Mouse (Mus musculus) neural tube, embryonic 14.5 days (tissue): ENCODE data around the gene Ska3. TPM values are rescaled to one million over a fixed set of nuclear protein-coding genes. Genes with fewer than 3 reads are reported as not detected.

Experiments
- ATAC-seq: fragments of 200-750 bp; cut with Nextera tagmentation; 2 replicates; pipeline ENCODE4 v1.8.0; 2017; ENCODE audit warnings: low read depth, mild to moderate bottlenecking, moderate TSS enrichment, moderate library complexity
- H3K27ac ChIP-seq: fragments of 300-500 bp; sonication (generic); 2 replicates; pipeline ENCODE4 v1.5.1; 2014; ENCODE audit warnings: low read depth, mild to moderate bottlenecking, control low read depth, low read length, moderate library complexity, mixed read lengths
- H3K27me3 ChIP-seq: fragments of 300-500 bp; sonication (generic); 2 replicates; pipeline ENCODE4 v1.6.1; 2014; ENCODE audit warnings: low read length; ENCODE audit not compliant: control insufficient read depth, insufficient read depth
- H3K36me3 ChIP-seq: fragments of 300-500 bp; sonication (generic); 2 replicates; pipeline ENCODE4 v1.6.1; 2014; ENCODE audit warnings: low read length, mixed read lengths; ENCODE audit not compliant: control insufficient read depth, insufficient read depth
- H3K4me1 ChIP-seq: fragments of 300-500 bp; sonication (generic); 2 replicates; pipeline ENCODE4 v1.6.1; 2014; ENCODE audit warnings: low read length; ENCODE audit not compliant: control insufficient read depth, insufficient read depth
- H3K4me2 ChIP-seq: fragments of 300-500 bp; sonication (generic); 2 replicates; pipeline ENCODE4 v1.6.1; 2014; ENCODE audit warnings: mild to moderate bottlenecking, low read depth, low read length, control low read depth
- H3K4me3 ChIP-seq: fragments of 300-500 bp; sonication (generic); 2 replicates; pipeline ENCODE4 v1.5.1; 2014; ENCODE audit warnings: low read depth, low read length, control low read depth, mixed read lengths
- H3K9ac ChIP-seq: fragments of 300-500 bp; sonication (generic); replicated peaks from 2 replicates; pipeline ENCODE4 v1.6.1; 2014; ENCODE audit warnings: low read depth, mild to moderate bottlenecking, control low read depth, low read length, mixed read lengths
- H3K9me3 ChIP-seq: fragments of 300-500 bp; sonication (generic); 2 replicates; pipeline ENCODE4 v1.6.1; 2016; ENCODE audit warnings: low read length; ENCODE audit not compliant: control insufficient read depth
- WGBS: fragments of 180-500 bp; shearing (Covaris S2); extraction: QIAGEN DNeasy Blood & Tissue Kit; methylation state at CpG from one replicate; pipeline ENCODE4 v1.1.7; 2014; 5-methylcytosine and 5-hydroxymethylcytosine counted together
- polyA plus RNA-seq: library from polyadenylated mRNA; unstranded; fragments of >200 nt; fragmentation: Nextera tagmentation; extraction: Ambion mirVana; gene quantifications from 2 replicates; pipeline ENCODE4 v1.2.1, GENCODE M21; 2014

Ska3 gene
- polyA plus RNA-seq, 1 experiment from 2014 or later, result 3.6 TPM

- WGBS, result 70% methylated on average over 5 of the region's 5 CpGs
- no peak overlapping the region for H3K4me3 ChIP-seq
- ATAC-seq, result no peak
Measured at GRCm38 (mm10) chr14:57808558-57808957, 17.4 kb downstream of the Ska3 start.

DNA sequence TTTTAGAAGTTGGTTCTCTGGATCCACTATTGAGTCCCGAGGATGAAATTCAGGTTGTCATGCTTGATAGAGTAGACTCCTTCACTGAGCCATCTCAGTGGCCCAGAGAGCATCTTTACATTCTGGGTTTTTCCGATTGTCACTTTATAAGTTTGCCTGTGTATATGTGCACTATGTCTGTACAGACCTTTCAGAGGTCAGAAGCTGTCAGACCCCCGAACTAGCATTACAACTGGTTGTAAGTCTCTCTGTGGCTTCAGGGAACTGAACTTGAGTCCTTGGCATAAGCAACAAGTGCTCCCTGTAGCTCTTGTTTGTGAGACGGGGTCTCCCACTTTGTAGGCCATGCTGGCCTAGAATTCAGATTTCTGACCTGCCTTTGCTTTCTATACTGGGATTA, 22.3 kb downstream of the Ska3 start:
- 84% methylated on average over 4 of the region's 4 CpGs for WGBS
- Histone ChIP-seq H3K4me2 (no peak overlapping the region), H3K4me1 (peaks cover 17% of the 10 kb centered on the region), H3K9me3 (no peaks in the 10 kb centered on the region), H3K27me3 (no peaks in the 10 kb centered on the region), H3K36me3 (peaks cover 22% of the 10 kb centered on the region), H3K9ac (no peak overlapping the region), H3K4me3 (no peak overlapping the region), H3K27ac (no peak overlapping the region)
- no peak for ATAC-seq

More at GRCm38 (mm10) chr14:57808558-57808957, 17.4 kb downstream of the Ska3 start:
- no peaks in the 10 kb centered on the region for H3K9me3 ChIP-seq
- peaks cover 14% of the 10 kb centered on the region for H3K36me3 ChIP-seq
- H3K4me2 ChIP-seq, result no peak overlapping the region
- no peaks in the 10 kb centered on the region for H3K27me3 ChIP-seq
- H3K27ac ChIP-seq, result no peak overlapping the region
- no peaks in the 10 kb centered on the region for H3K4me1 ChIP-seq
- no peak overlapping the region for H3K9ac ChIP-seq

GRCm38 (mm10) chr14:57797991-57798931, 27.7 kb downstream of the Ska3 start, which contains the start of gene Sap18:
Gene Sap18 (plus strand): TSS chr14:57798180.
- no peaks in the 10 kb centered on the region for H3K9me3 ChIP-seq
- peak; percentile 98 for ATAC-seq
- H3K27ac ChIP-seq, result peak within 1 kb of the TSS; percentile 77
- no peaks in the 10 kb centered on the region for H3K27me3 ChIP-seq
- WGBS, result under 1% methylated on average over 93 of the region's 99 CpGs
- H3K4me3 ChIP-seq, result peak within 1 kb of the TSS; percentile 76
- H3K9ac ChIP-seq, result peak within 1 kb of the TSS; percentile 80
- peaks cover 17% of the 10 kb centered on the region for H3K4me1 ChIP-seq
- H3K36me3 ChIP-seq, result peaks cover 8% of the 10 kb centered on the region
- peak within 1 kb of the TSS; percentile 66 for H3K4me2 ChIP-seq

DNA sequence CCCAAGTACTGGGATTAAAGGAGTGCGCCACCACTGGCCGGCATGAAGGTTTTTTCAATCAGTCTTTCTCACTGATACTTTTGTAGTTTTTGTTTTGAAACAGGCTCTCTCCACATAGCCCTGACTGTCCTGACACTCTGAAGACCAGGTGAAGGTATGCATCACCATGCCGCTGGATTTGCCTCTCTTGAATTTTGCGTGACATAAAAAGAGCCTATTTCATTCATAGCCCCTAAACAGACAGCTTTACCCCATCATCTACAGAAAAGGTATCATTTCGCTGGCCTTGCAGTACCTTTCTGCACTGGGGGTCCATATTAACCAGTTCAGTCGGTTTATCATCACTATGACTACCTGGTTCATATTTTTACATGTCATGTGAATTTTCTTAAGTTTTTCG, 28.4 kb downstream of the Ska3 start:
- no peaks in the 10 kb centered on the region for H3K9me3 ChIP-seq
- H3K4me2 ChIP-seq, result peak overlapping the region; percentile 66
- peaks cover 17% of the 10 kb centered on the region for H3K4me1 ChIP-seq
- ATAC-seq, result peak; percentile 63
- 0 out of 2 replicates have a peak, but pooled peaks cover 1% of the 10 kb centered on the region for H3K36me3 ChIP-seq
- H3K27me3 ChIP-seq, result no peaks in the 10 kb centered on the region
- peak overlapping the region; percentile 77 for H3K27ac ChIP-seq
- WGBS, result 14% methylated on average over 7 of the region's 7 CpGs
- peak overlapping the region; percentile 50 for H3K9ac ChIP-seq
- peak overlapping the region; percentile 76 for H3K4me3 ChIP-seq

DNA sequence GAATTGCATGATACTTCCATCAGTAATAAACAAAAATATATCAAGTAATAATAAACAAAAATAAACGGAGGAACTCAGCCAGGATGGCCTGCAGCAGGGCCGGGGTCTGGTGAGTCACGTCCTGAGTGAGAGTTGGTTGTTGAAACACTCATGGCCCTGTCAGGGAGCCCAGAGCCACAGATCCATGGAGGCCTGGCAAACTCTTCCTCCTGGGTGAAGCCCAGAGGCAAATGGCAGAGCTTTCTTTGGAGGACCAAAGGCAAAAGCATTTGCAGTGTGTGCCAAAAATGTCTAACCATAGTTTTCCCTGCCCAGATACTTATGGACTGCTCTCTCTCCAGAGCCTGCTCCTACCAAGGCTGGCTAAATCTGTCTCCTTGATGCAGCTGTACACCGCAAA, 34.8 kb downstream of the Ska3 start:
- H3K4me1 ChIP-seq, result no peaks in the 10 kb centered on the region
- ATAC-seq, result no peak
- 86% methylated on average over 4 of the region's 4 CpGs for WGBS
- no peaks in the 10 kb centered on the region for H3K27me3 ChIP-seq
- H3K4me3 ChIP-seq, result no peak overlapping the region
- no peaks in the 10 kb centered on the region for H3K9me3 ChIP-seq
- no peak overlapping the region for H3K4me2 ChIP-seq
- H3K27ac ChIP-seq, result no peak overlapping the region
- no peak overlapping the region for H3K9ac ChIP-seq
- no peaks in the 10 kb centered on the region for H3K36me3 ChIP-seq

DNA sequence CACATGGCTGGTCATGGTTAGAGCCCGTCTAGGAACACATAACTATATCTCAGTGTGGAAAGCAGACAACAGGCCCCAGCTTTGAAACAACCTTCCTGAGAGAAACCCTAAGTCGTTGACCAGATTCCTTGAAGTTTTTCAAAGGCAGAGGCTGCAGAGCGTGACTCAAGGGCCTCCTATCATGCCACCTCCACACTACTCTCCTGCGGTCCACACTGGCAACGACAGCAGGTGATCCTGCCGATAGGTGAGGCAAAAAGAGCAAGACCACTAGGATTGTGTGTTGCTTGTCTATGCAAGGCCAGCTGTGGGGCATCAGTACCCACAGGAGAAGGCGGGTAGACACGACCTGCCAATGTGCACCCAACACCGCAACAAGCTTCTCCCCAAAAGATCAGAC, 36.2 kb downstream of the Ska3 start:
- H3K4me1 ChIP-seq, result no peaks in the 10 kb centered on the region
- no peak for ATAC-seq
- no peak overlapping the region for H3K9ac ChIP-seq
- no peak overlapping the region for H3K4me2 ChIP-seq
- no peaks in the 10 kb centered on the region for H3K27me3 ChIP-seq
- no peak overlapping the region for H3K4me3 ChIP-seq
- WGBS, result 87% methylated on average over 9 of the region's 9 CpGs
- H3K9me3 ChIP-seq, result no peaks in the 10 kb centered on the region
- H3K27ac ChIP-seq, result no peak overlapping the region
- no peaks in the 10 kb centered on the region for H3K36me3 ChIP-seq

- H3K36me3 ChIP-seq, result no peaks in the 10 kb centered on the region
- H3K9ac ChIP-seq, result no peak overlapping the region
- H3K4me1 ChIP-seq, result no peaks in the 10 kb centered on the region
- no peak for ATAC-seq
- no peaks in the 10 kb centered on the region for H3K9me3 ChIP-seq
- H3K27me3 ChIP-seq, result no peaks in the 10 kb centered on the region
- H3K27ac ChIP-seq, result no peak overlapping the region
- WGBS, result 70% methylated on average over 2 of the region's 2 CpGs
- H3K4me3 ChIP-seq, result no peak overlapping the region
- no peak overlapping the region for H3K4me2 ChIP-seq
Measured at GRCm38 (mm10) chr14:57789311-57789710, 36.7 kb downstream of the Ska3 start.

DNA sequence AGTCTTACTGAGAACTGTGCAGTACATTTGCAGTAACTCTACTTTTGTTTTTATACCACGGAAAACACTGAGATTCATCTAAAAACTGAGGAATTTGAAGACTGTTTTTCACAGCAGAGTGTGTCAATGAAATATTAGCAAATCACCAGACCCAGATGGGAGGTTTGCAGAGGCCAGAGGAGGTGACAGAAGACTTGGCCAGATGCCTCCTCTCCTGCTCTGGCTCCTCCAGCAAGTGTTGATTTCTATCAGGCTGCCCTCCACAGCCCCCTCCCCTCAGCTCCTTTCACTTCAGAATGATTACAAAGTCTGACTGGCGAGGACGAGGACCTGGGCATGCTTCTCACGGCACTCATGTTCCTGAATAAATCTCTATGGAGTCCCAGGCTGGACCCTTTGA, 38.6 kb downstream of the Ska3 start:
- Histone ChIP-seq H3K9ac (no peak overlapping the region), H3K9me3 (no peaks in the 10 kb centered on the region), H3K27me3 (no peaks in the 10 kb centered on the region), H3K36me3 (no peaks in the 10 kb centered on the region), H3K4me2 (no peak overlapping the region), H3K4me3 (no peak overlapping the region), H3K27ac (no peak overlapping the region), H3K4me1 (no peaks in the 10 kb centered on the region)
- ATAC-seq, result no peak
- 70% methylated on average over 4 of the region's 4 CpGs for WGBS

GRCm38 (mm10) chr14:57772157-57772815, 53.7 kb downstream of the Ska3 start:
- Histone ChIP-seq H3K4me1 (no peaks in the 10 kb centered on the region), H3K9ac (no peak overlapping the region), H3K4me2 (no peak overlapping the region), H3K4me3 (no peak overlapping the region), H3K36me3 (no peaks in the 10 kb centered on the region), H3K27ac (no peak overlapping the region), H3K27me3 (no peaks in the 10 kb centered on the region), H3K9me3 (no peaks in the 10 kb centered on the region)
- WGBS, result 85% methylated on average over 6 of the region's 6 CpGs
- ATAC-seq, result no peak
